Mouse (Mus musculus) stomach, embryonic 16.5 days (tissue): ENCODE measurements around the gene Rhoj. TPM values are rescaled to one million over a fixed set of nuclear protein-coding genes. Genes with fewer than 3 reads are reported as not detected.
A peak's percentile ranks its signal among the peaks of the same experiment; 100 is the strongest.
"Not testable (repeated sequence)": the region's sequence is repeated elsewhere in the genome, so short reads cannot be mapped to it uniquely, and the experiment has no call there.

ENCODE experiments used
- ATAC-seq: fragments of 200-750 bp; cut with Nextera tagmentation; 2 replicates; pipeline ENCODE4 v1.8.0; 2017; ENCODE audit warnings: moderate number of reproducible peaks, moderate TSS enrichment; ENCODE audit not compliant: insufficient read depth, low FRiP score
- H3K27ac ChIP-seq: fragments of 300-500 bp; sonication (generic); 2 replicates; pipeline ENCODE4 v1.5.1; 2014; ENCODE audit warnings: low read length
- H3K27me3 ChIP-seq: fragments of 300-500 bp; sonication (generic); 2 replicates; pipeline ENCODE4 v1.6.1; 2014; ENCODE audit warnings: low read length, control low read depth, mixed read lengths; ENCODE audit not compliant: control insufficient read depth, insufficient read depth
- H3K36me3 ChIP-seq: fragments of 300-500 bp; sonication (generic); 2 replicates; pipeline ENCODE4 v1.6.1; 2014; ENCODE audit warnings: low read length; ENCODE audit not compliant: control insufficient read depth, insufficient read depth
- H3K4me1 ChIP-seq: fragments of 300-500 bp; sonication (generic); 2 replicates; pipeline ENCODE4 v1.6.1; 2014; ENCODE audit warnings: low read length, control low read depth, mixed read lengths; ENCODE audit not compliant: control insufficient read depth, insufficient read depth
- H3K4me2 ChIP-seq: fragments of 300-500 bp; sonication (generic); 2 replicates; pipeline ENCODE4 v1.6.1; 2014; ENCODE audit warnings: low read depth, low read length, mixed read lengths
- H3K4me3 ChIP-seq: fragments of 300-500 bp; sonication (generic); replicated peaks from 2 replicates; pipeline ENCODE4 v1.5.1; 2014; ENCODE audit warnings: mild to moderate bottlenecking, low read length
- H3K9ac ChIP-seq: fragments of 300-500 bp; sonication (generic); 2 replicates; pipeline ENCODE4 v1.6.1; 2014; ENCODE audit warnings: low read length
- H3K9me3 ChIP-seq: fragments of 300-500 bp; sonication (generic); replicated peaks from 2 replicates; pipeline ENCODE4 v1.6.1; 2016; ENCODE audit warnings: low read length, control low read depth; ENCODE audit not compliant: control insufficient read depth
- WGBS: fragments of 180-500 bp; shearing (Covaris S2); extraction: QIAGEN DNeasy Blood & Tissue Kit; methylation state at CpG from one replicate; pipeline ENCODE4 v1.1.7; 2014; 5-methylcytosine and 5-hydroxymethylcytosine counted together
- polyA plus RNA-seq: library from polyadenylated mRNA; unstranded; fragments of >200 nt; fragmentation: Nextera tagmentation; extraction: Ambion mirVana; gene quantifications from 2 replicates; pipeline ENCODE4 v1.2.1, GENCODE M21; 2015

The Rhoj gene
- polyA plus RNA-seq, 1 experiment from 2014 or later, result 72.7 TPM

GRCm38 (mm10) chr12:75425882-75426281 lies 117.8 kb downstream of the Rhoj start:
- no peak overlapping the region for H3K4me3 ChIP-seq
- H3K27me3 ChIP-seq, result no peaks in the 10 kb centered on the region
- no peak overlapping the region for H3K4me2 ChIP-seq
- no peak overlapping the region for H3K27ac ChIP-seq
- H3K4me1 ChIP-seq, result no peaks in the 10 kb centered on the region
- no peaks in the 10 kb centered on the region for H3K36me3 ChIP-seq
- no peak overlapping the region for H3K9ac ChIP-seq
- no peak for ATAC-seq
- 76% methylated on average over 7 of the region's 7 CpGs for WGBS
- H3K9me3 ChIP-seq, result no peaks in the 10 kb centered on the region

GRCm38 (mm10) chr12:75428719-75429118 lies 120.6 kb downstream of the Rhoj start:
- Histone ChIP-seq H3K27me3 (no peaks in the 10 kb centered on the region), H3K27ac (no peak overlapping the region), H3K4me1 (no peaks in the 10 kb centered on the region), H3K4me2 (no peak overlapping the region), H3K36me3 (no peaks in the 10 kb centered on the region), H3K9me3 (no peaks in the 10 kb centered on the region; the same call in 1 of the 2 replicates), H3K4me3 (no peak overlapping the region), H3K9ac (no peak overlapping the region)
- no peak for ATAC-seq
- WGBS, result 80% methylated on average over 6 of the region's 6 CpGs

- Histone ChIP-seq H3K4me1 (no peaks in the 10 kb centered on the region), H3K9me3 (no peaks in the 10 kb centered on the region; the same call in 1 of the 2 replicates), H3K4me3 (no peak overlapping the region), H3K4me2 (no peak overlapping the region), H3K9ac (no peak overlapping the region), H3K27ac (no peak overlapping the region), H3K36me3 (no peaks in the 10 kb centered on the region), H3K27me3 (no peaks in the 10 kb centered on the region)
- ATAC-seq, result no peak
- 88% methylated on average over 1 of the region's 1 CpGs for WGBS
Measured at GRCm38 (mm10) chr12:75429685-75430396, 121.7 kb downstream of the Rhoj start.

GRCm38 (mm10) chr12:75432400-75432799 lies 124.3 kb downstream of the Rhoj start:
- H3K36me3 ChIP-seq, H3K9me3 ChIP-seq, H3K9ac ChIP-seq, H3K27me3 ChIP-seq, H3K27ac ChIP-seq, H3K4me1 ChIP-seq, H3K4me3 ChIP-seq, ATAC-seq, H3K4me2 ChIP-seq: not testable (repeated sequence)
- 82% methylated on average over 6 of the region's 6 CpGs for WGBS

- H3K27ac ChIP-seq, result no peak overlapping the region
- H3K4me1 ChIP-seq, result no peaks in the 10 kb centered on the region
- WGBS, result 78% methylated on average over 7 of the region's 7 CpGs
- H3K9ac ChIP-seq, result no peak overlapping the region
- no peaks in the 10 kb centered on the region for H3K27me3 ChIP-seq
- H3K4me3 ChIP-seq, result no peak overlapping the region
- ATAC-seq, result no peak
- H3K9me3 ChIP-seq, result no peaks in the 10 kb centered on the region
- no peaks in the 10 kb centered on the region for H3K36me3 ChIP-seq
- H3K4me2 ChIP-seq, result no peak overlapping the region
Measured at GRCm38 (mm10) chr12:75446245-75446644, 138.1 kb downstream of the Rhoj start.

GRCm38 (mm10) chr12:75448921-75449320 lies 140.8 kb downstream of the Rhoj start:
- Histone ChIP-seq H3K4me2 (no peak overlapping the region), H3K4me1 (no peaks in the 10 kb centered on the region), H3K27me3 (no peaks in the 10 kb centered on the region), H3K4me3 (no peak overlapping the region), H3K9me3 (no peaks in the 10 kb centered on the region), H3K27ac (no peak overlapping the region), H3K9ac (no peak overlapping the region), H3K36me3 (0 out of 2 replicates have a peak, but pooled peaks cover 4% of the 10 kb centered on the region)
- WGBS, result 57% methylated on average over 5 of the region's 5 CpGs
- ATAC-seq, result no peak

GRCm38 (mm10) chr12:75449475-75449966 lies 141.4 kb downstream of the Rhoj start:
- Histone ChIP-seq H3K36me3 (0 out of 2 replicates have a peak, but pooled peaks cover 4% of the 10 kb centered on the region), H3K4me2 (no peak overlapping the region; the same call in 1 of the 2 replicates), H3K9ac (no peak overlapping the region), H3K9me3 (no peaks in the 10 kb centered on the region), H3K27me3 (no peaks in the 10 kb centered on the region), H3K4me3 (no peak overlapping the region), H3K4me1 (no peaks in the 10 kb centered on the region), H3K27ac (no peak overlapping the region)
- WGBS, result 45% methylated on average over 6 of the region's 6 CpGs
- no peak for ATAC-seq

GRCm38 (mm10) chr12:75450011-75450410 lies 141.9 kb downstream of the Rhoj start:
- Histone ChIP-seq H3K36me3 (0 out of 2 replicates have a peak, but pooled peaks cover 4% of the 10 kb centered on the region), H3K27ac (no peak overlapping the region), H3K4me1 (no peaks in the 10 kb centered on the region), H3K9ac (no peak overlapping the region), H3K9me3 (no peaks in the 10 kb centered on the region), H3K4me2 (peak overlapping the region; percentile 28; the same call in 1 of the 2 replicates), H3K27me3 (no peaks in the 10 kb centered on the region), H3K4me3 (no peak overlapping the region)
- ATAC-seq, result peak; percentile 72; the same call in 1 of the 2 replicates
- WGBS, result 36% methylated on average over 14 of the region's 14 CpGs

GRCm38 (mm10) chr12:75450592-75450991 lies 142.5 kb downstream of the Rhoj start:
- no peaks in the 10 kb centered on the region for H3K27me3 ChIP-seq
- ATAC-seq, result no peak
- no peak overlapping the region for H3K4me2 ChIP-seq
- H3K36me3 ChIP-seq, result 0 out of 2 replicates have a peak, but pooled peaks cover 4% of the 10 kb centered on the region
- H3K9me3 ChIP-seq, result no peaks in the 10 kb centered on the region
- H3K4me1 ChIP-seq, result no peaks in the 10 kb centered on the region
- H3K9ac ChIP-seq, result no peak overlapping the region
- 88% methylated on average over 8 of the region's 8 CpGs for WGBS
- no peak overlapping the region for H3K27ac ChIP-seq
- no peak overlapping the region for H3K4me3 ChIP-seq
